Mouse (Mus musculus): Measurements from ENCODE around the gene Anxa6. TPM values are rescaled to one million over a fixed set of nuclear protein-coding genes. Genes with fewer than 3 reads are reported as not detected.

Anxa6 gene
- 91.8 TPM for polyA plus RNA-seq (2015; fragmentation: Illumina TruSeq; extraction: RNeasy Lipid Tissue Mini Kit (QIAGEN cat#74804); ENCODE audit: low read depth, low replicate concordance)

GRCm38 (mm10) chr11:55033040-55033660, at the start of gene Anxa6:
TSS of gene Anxa6 (minus strand) at chr11:55033445.

GRCm38 (mm10) chr11:55077331-55078231, 44.3 kb upstream of the Anxa6 start, which contains the start of gene Ccdc69:
TSS of gene Ccdc69 (minus strand) at chr11:55078131.

GRCm38 (mm10) chr11:54962810-54963209, 70.4 kb downstream of the Anxa6 start, which contains the start of gene Tnip1:
TSS of gene Tnip1 (minus strand) at chr11:54962917.

Other genes starting within 250 kb of the Anxa6 start
- 130 TPM for gene Cdc42se2, start 245.8 kb downstream of the Anxa6 start, polyA plus RNA-seq (2015; fragmentation: Illumina TruSeq; extraction: RNeasy Lipid Tissue Mini Kit (QIAGEN cat#74804); ENCODE audit: low read depth, low replicate concordance)
- gene Lyrm7, start 172.5 kb downstream of the Anxa6 start, polyA plus RNA-seq (2015; fragmentation: Illumina TruSeq; extraction: RNeasy Lipid Tissue Mini Kit (QIAGEN cat#74804); ENCODE audit: low read depth, low replicate concordance) = 12.6 TPM
- 640 TPM for gene Hint1, start 167.1 kb downstream of the Anxa6 start, polyA plus RNA-seq (2015; fragmentation: Illumina TruSeq; extraction: RNeasy Lipid Tissue Mini Kit (QIAGEN cat#74804); ENCODE audit: low read depth, low replicate concordance)
- 14.7 TPM for gene Gpx3, start 131.0 kb downstream of the Anxa6 start, polyA plus RNA-seq (2015; fragmentation: Illumina TruSeq; extraction: RNeasy Lipid Tissue Mini Kit (QIAGEN cat#74804); ENCODE audit: low read depth, low replicate concordance)
- 22.3 TPM for gene Tnip1, start 70.5 kb downstream of the Anxa6 start, polyA plus RNA-seq (2015; fragmentation: Illumina TruSeq; extraction: RNeasy Lipid Tissue Mini Kit (QIAGEN cat#74804); ENCODE audit: low read depth, low replicate concordance)
- 0.77 TPM for gene Ccdc69, start 44.7 kb upstream of the Anxa6 start, polyA plus RNA-seq (2015; fragmentation: Illumina TruSeq; extraction: RNeasy Lipid Tissue Mini Kit (QIAGEN cat#74804); ENCODE audit: low read depth, low replicate concordance)
- 33.9 TPM for gene Gm2a, start 64.7 kb upstream of the Anxa6 start, polyA plus RNA-seq (2015; fragmentation: Illumina TruSeq; extraction: RNeasy Lipid Tissue Mini Kit (QIAGEN cat#74804); ENCODE audit: low read depth, low replicate concordance)
- gene Slc36a3, start 118.3 kb upstream of the Anxa6 start, polyA plus RNA-seq (2015; fragmentation: Illumina TruSeq; extraction: RNeasy Lipid Tissue Mini Kit (QIAGEN cat#74804); ENCODE audit: low read depth, low replicate concordance) = not detected
- not detected for gene Slc36a2, start 151.6 kb upstream of the Anxa6 start, polyA plus RNA-seq (2015; fragmentation: Illumina TruSeq; extraction: RNeasy Lipid Tissue Mini Kit (QIAGEN cat#74804); ENCODE audit: low read depth, low replicate concordance)
- 33.9 TPM for gene Slc36a1, start 170.9 kb upstream of the Anxa6 start, polyA plus RNA-seq (2015; fragmentation: Illumina TruSeq; extraction: RNeasy Lipid Tissue Mini Kit (QIAGEN cat#74804); ENCODE audit: low read depth, low replicate concordance)